Mouse (Mus musculus) lung, embryonic 16.5 days (tissue): ENCODE measurements around the gene Htr7. TPM values are rescaled to one million over a fixed set of nuclear protein-coding genes. Genes with fewer than 3 reads are reported as not detected.

Experiments used
- polyA plus RNA-seq: library from polyadenylated mRNA; unstranded; fragments of >200 nt; fragmentation: Nextera tagmentation; extraction: Ambion mirVana; gene quantifications from 2 replicates; pipeline ENCODE4 v1.2.1, GENCODE M21; 2015

The Htr7 gene
- polyA plus RNA-seq, 1 experiment from 2014 or later: 0.06 TPM

Other genes with a start within 250 kb of the Htr7 start
- gene Rpp30, start 26.2 kb upstream of the Htr7 start, polyA plus RNA-seq: 76.2 and 77.4 TPM in 2 replicates
- gene Ankrd1, start 62.6 kb upstream of the Htr7 start, polyA plus RNA-seq: 13.6 and 18.1 TPM in 2 replicates